Comparison of ENCODE assay signal across 8 mouse cellular contexts in genomic region chr1:39535515-39536311, GRCm38 (mm10). TPM values are rescaled to one million over a fixed set of nuclear protein-coding genes. Genes with fewer than 3 reads are reported as not detected.
DNase-seq lines count a peak whose midpoint lies in the region; ATAC-seq lines count a peak whose summit lies in the region.

No protein-coding gene starts in this region.

- H3K9ac ChIP-seq in hindbrain, embryonic 15.5 days, result peak overlapping the region; percentile 87

- no peaks in the 10 kb centered on the region for H3K27me3 ChIP-seq in hindbrain, embryonic 15.5 days

- H3K4me1 ChIP-seq in hindbrain, embryonic 15.5 days (replicated peaks), result peaks cover 20% of the 10 kb centered on the region

- H3K9me3 ChIP-seq in hindbrain, embryonic 15.5 days, result no peaks in the 10 kb centered on the region

- H3K27ac ChIP-seq in hindbrain, embryonic 15.5 days (replicated peaks), result peak overlapping the region; percentile 87

- H3K4me3 ChIP-seq in hindbrain, embryonic 15.5 days, result peak overlapping the region; percentile 74

- peak; percentile 93 for ATAC-seq in hindbrain, embryonic 15.5 days (ENCODE audit: low FRiP score, low read depth)

- H3K4me2 ChIP-seq in hindbrain, embryonic 15.5 days, result peak overlapping the region; percentile 94

- peaks cover 27% of the 10 kb centered on the region for H3K36me3 ChIP-seq in hindbrain, embryonic 15.5 days

- DNase-seq in T-cell, adult 2 months (ENCODE audit: low spot score), result peak; percentile 92
- peak; percentile 99 for DNase-seq in cerebellum, postnatal 36 days
- peak; percentile 99 for DNase-seq in frontal cortex, postnatal 36 days (ENCODE audit: low spot score in 2 of 2)
- DNase-seq in left cerebral cortex, adult 11 months (ENCODE audit: low spot score), result peak; percentile 97
- peak; percentile 98 to 99 for DNase-seq in lung, postnatal 4 days
- DNase-seq in retina, postnatal 7 days (ENCODE audit: low read depth, low spot score), result peak; percentile 99
- DNase-seq in urinary bladder, adult 2 months (ENCODE audit: low spot score), result peak; percentile 97

- WGBS in hindbrain, embryonic 15.5 days, result under 1% methylated on average over 79 of the region's 100 CpGs

RNA-seq across cellular contexts. Expression of gene Cnot11, which starts 0.9 kb away (rescaled TPM):
- 15.9 and 16.2 TPM in 2 replicates for polyA plus RNA-seq in hindbrain, embryonic 15.5 days (2015; fragmentation: Nextera tagmentation; extraction: Ambion mirVana)
- polyA plus RNA-seq in urinary bladder, adult 2 months (2012; rRNA removed), result 16.8 and 17.1 TPM in 2 replicates

RNA-seq across cellular contexts. Expression of gene Rnf149, which starts 41.5 kb away (rescaled TPM):
- polyA plus RNA-seq in hindbrain, embryonic 15.5 days (2015; fragmentation: Nextera tagmentation; extraction: Ambion mirVana), result 23.4 and 23.9 TPM in 2 replicates
- polyA plus RNA-seq in urinary bladder, adult 2 months (2012; rRNA removed), result 22.1 and 22.5 TPM in 2 replicates

RNA-seq across cellular contexts. Expression of gene Tbc1d8, which starts 57.2 kb away (rescaled TPM):
- polyA plus RNA-seq in hindbrain, embryonic 15.5 days (2015; fragmentation: Nextera tagmentation; extraction: Ambion mirVana), result 10.5 and 11.2 TPM in 2 replicates
- polyA plus RNA-seq in urinary bladder, adult 2 months (2012; rRNA removed), result 40.9 and 41.8 TPM in 2 replicates

Comparison
In these comparisons a context has a peak if more than half of its experiments do, and no peak if none do; other contexts are left out.
1. Peak in every context shown above with its lines: DNase-seq, ATAC-seq, H3K4me3 ChIP-seq and H3K27ac ChIP-seq.